Mouse (Mus musculus) MEL-GATA-1-ER (cell line): ENCODE measurements around the gene Adal.

Source experiments
- DNase-seq: peaks from one replicate; pipeline ENCODE4 v3.0.0-alpha.2; 2012; ENCODE audit warnings: low read depth; ENCODE audit errors: extremely low read depth

Adal gene

DNA sequence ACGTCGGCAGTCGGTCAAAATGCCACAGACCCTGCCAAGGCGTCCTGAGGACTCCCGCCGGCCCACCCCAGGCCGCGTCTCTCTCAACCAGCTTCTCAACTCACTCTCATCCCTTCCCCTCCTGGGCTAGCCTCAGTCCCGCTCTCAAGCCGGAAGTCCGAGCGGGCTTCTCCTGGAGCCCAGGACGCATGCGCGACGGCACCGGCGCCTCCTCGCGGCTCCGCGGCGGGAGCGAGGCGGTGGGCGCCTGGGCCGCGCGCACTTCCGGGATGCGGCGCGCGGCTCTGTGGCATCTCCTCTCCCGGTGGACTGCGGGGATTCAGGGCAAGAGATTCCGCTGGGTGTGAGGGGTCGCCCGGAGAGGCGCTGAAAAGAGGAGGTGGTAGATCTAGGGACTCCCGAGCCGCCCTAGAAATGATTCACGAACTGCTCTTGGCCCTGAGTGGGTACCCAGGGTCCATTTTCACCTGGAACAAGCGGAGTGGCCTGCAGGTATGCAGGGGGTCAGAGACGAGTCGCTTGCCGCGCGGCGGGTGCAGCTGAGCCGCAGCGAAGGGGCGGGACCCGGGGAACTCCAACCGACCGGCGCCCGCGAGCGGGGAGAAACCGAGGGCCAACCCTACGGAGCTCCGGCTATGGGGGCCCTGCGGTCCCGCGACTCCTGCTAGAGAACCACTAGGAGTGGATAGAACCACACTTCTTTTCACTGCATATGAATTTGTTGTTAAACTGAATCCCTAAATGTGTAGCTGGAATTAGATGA, 30.9 kb downstream of the Adal start, which contains the start of gene Zscan29:
TSS of gene Zscan29 (minus strand) at position 146 of the 763 bp plus-strand sequence.
- DNase-seq, result peak; percentile 67

DNA sequence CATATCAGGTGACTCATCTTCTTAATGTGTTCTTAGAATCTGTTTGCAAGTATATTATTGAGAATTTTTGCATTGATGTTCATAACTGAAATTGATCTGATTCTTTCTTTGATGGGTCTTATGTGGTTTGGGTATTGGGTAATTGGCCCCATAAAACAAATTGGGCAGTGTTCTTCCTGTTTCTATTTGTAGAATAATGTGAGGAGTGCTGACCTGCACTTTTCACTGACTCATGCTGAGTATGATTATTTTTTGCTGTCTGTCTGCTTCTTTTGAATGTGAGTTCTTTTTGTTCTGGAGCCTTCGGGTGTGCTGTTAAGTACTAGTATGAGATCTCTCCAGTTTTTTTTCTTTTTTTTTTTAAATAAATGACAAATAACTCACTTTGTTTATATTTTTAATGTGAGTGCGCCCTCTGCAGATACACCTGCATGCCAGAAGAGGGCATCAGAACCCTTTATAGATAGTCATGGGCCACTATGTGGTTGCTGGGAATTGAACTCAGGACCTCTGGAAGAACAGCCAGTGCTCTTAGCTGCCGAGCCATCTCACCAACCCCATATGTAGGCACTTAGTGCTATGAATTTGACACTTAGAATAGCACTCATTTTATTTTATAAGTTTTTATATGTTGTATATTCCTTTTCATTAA, 38.7 kb downstream of the Adal start:
- no peak for DNase-seq

GRCm38 (mm10) chr2:121183431-121183830, 43.2 kb downstream of the Adal start:
- no peak for DNase-seq

- no peak for DNase-seq
These were observed 43.9 kb downstream of the Adal start for GRCm38 (mm10) chr2:121184142-121184541.

DNA sequence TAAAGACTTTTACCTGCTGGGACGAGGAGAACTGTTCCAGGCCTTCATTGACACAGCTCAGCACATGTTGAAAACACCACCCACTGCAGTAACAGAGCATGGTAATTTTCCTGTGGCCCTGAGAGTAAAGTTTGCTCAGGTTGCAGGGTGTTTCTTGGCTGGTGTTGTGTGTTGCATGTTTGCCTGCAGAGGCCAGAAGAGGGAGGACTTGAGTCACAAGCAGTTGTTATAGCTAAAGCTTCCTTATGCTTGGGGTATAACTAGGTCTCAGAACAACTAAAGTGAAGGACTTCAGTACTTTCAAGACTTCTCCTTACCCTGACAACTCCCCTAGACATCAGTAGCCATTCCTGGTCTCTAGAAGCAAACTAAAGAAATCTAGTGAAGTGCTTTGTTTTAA, 48.3 kb downstream of the Adal start:
- no peak for DNase-seq

GRCm38 (mm10) chr2:121195466-121195865, 55.2 kb downstream of the Adal start:
- DNase-seq, result no peak

DNA sequence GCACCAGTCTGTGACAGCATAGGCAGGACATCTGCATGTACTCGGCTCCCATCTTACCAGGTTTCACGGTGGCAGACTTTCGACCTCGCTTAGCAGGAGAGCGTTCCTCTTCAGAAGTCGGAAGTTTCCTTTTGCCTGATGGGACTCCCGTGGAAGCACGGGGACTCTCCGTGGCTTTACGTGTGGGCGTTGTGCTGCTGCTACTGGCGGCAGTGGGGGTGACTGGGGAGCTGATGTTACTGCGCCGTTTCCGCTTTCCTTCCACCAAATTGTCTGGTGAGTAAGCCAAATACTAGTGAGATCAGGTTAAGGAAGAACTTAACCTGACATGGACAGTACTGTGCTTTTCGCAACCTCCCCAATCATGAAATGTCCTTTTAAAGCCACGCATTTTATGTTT, 64.0 kb downstream of the Adal start:
- DNase-seq, result no peak
